Mouse (Mus musculus) layer of hippocampus, postnatal 14 days (tissue): ENCODE data around the gene Fam118a. TPM values are rescaled to one million over a fixed set of nuclear protein-coding genes. Genes with fewer than 3 reads are reported as not detected.

Source experiments
- DNase-seq, 2 experiments: peaks; one replicate each; pipeline ENCODE4 v3.0.0; 2021 to 2022; ENCODE audit warnings: low spot score in 2 of 2, mixed read lengths in 1 of 2
- total RNA-seq, 2 experiments: library from RNA; stranded (reverse); gene quantifications; 2 replicates each; pipeline ENCODE4 v1.2.3; 2021

Gene Fam118a
- total RNA-seq, 2 experiments from 2014 or later, result 26.2 to 27.3 TPM

DNA sequence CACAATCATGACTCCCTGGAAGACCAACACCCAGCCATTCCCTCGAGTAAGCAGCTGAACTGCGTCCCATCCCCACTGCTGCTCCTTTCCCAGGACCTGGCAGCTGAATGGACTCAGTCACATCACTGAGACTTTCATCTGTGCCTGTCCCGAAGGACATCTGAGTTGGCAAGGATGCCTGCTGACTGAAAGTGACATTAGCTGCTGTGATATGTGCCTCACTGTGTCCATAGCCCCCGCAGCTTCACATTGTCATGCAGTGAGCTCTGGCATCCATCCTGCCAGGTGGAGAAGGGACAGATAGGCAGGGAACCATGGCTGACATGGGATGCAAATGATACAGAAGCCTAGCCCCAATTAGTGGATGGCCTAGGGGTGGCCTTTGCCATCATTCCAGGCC is 26.4 kb downstream of the Fam118a start:
- no peak for DNase-seq

GRCm38 (mm10) chr15:85063421-85063820 is 34.7 kb downstream of the Fam118a start:
- DNase-seq, result no peak

DNA sequence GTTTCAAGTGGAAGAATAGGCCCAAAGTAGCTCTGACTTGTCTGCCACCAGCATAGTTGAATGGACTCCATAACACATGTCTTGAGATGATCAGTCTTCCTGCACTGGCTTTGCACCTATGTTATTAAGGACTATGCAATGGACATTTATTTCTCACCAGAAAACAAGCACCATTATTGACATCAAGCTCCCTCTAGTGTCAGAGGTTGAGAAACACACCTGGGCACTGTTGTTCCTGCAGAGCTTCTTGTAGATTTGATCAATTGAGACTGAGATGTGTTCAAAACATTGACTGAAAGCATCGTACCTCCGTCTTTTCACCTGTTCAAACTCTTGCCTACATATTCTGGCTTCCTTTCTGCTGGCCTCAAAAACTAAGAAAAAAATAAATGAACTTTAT is 41.8 kb downstream of the Fam118a start:
- peak; percentile 14 to 64 for DNase-seq

DNA sequence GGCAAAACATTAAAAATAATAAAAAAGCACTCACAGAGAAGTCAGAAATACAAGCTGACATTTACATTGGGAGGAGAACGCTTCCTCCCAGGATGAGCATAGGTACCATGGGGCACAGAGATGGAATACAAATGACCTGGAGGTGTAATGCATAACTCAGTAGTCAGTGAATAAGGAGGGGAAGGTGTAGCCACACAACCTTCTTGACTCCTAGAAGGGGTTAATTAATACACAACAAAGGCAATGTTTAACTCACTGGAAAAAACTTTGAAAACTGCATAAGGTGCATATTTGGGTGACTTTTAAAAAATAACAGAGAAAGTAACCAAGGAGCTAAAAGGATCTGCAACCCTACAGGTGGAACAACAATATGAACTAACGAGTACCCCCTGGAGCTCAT is 43.9 kb downstream of the Fam118a start:
- DNase-seq, result no peak

GRCm38 (mm10) chr15:85085641-85086040 is 56.9 kb downstream of the Fam118a start:
- DNase-seq, result peak; percentile 19 to 65

Other genes with a start within 250 kb of the Fam118a start
- gene Phf21b, start 172.9 kb upstream of the Fam118a start, total RNA-seq, result 10 to 100 TPM; 13.0 to 13.2 TPM
- gene Gm29666, start 108.9 kb upstream of the Fam118a start, total RNA-seq, result 1 to 10 TPM; 1.0 to 1.1 TPM
- 10 to 100 TPM; 30.6 to 32.8 TPM for gene Nup50, start 105.5 kb upstream of the Fam118a start, total RNA-seq
- gene 5031439G07Rik, start 40.4 kb upstream of the Fam118a start, total RNA-seq, result 100 to 1,000 TPM; 114 TPM
- gene Upk3a, start 11.8 kb upstream of the Fam118a start, total RNA-seq, result not detected
- under 1 TPM in 1 of 2 experiments, not detected in 1; 0.12 TPM for gene Smc1b, start 103.0 kb downstream of the Fam118a start, total RNA-seq
- under 1 TPM in 1 of 2 experiments, not detected in 1; 0.21 TPM for gene Ribc2, start 103.1 kb downstream of the Fam118a start, total RNA-seq
- gene Fbln1, start 177.0 kb downstream of the Fam118a start, total RNA-seq, result 10 to 100 TPM; 10.8 to 18.3 TPM